Comparison of ENCODE assay signal across 8 mouse cellular contexts in genomic region chr11:102284501-102285094, GRCm38 (mm10). TPM values are rescaled to one million over a fixed set of nuclear protein-coding genes. Genes with fewer than 3 reads are reported as not detected.
DNase-seq lines count a peak whose midpoint lies in the region; ATAC-seq and TF ChIP-seq lines count a peak whose summit lies in the region.

Tmub2 (plus strand) TSS chr11:102284931.

- 0% methylated on average over 32 of the region's 32 CpGs for WGBS in forebrain, embryonic 16.5 days
- WGBS in lung, embryonic 14.5 days = under 1% methylated on average over 32 of the region's 32 CpGs
- under 1% methylated on average over 32 of the region's 32 CpGs for WGBS in olfactory bulb, adult 2 months
- 1% methylated on average over 32 of the region's 32 CpGs for WGBS in thymus, adult 2 months

- peaks cover 35% of the 10 kb centered on the region for H3K36me3 ChIP-seq in G1E (replicated peaks)
- H3K36me3 ChIP-seq in forebrain, embryonic 16.5 days (ENCODE audit: control insufficient read depth, insufficient read depth) = no peaks in the 10 kb centered on the region; the same call in 1 of the 2 replicates
- peaks cover 26% of the 10 kb centered on the region for H3K36me3 ChIP-seq in lung, embryonic 14.5 days (ENCODE audit: insufficient read depth)
- H3K36me3 ChIP-seq in thymus, adult 2 months (ENCODE audit: control insufficient read depth, insufficient read depth, low read length) = no peaks in the 10 kb centered on the region; the same call in 1 of the 2 replicates

- TF ChIP-seq POLR2A in olfactory bulb, adult 2 months (IDR thresholded peaks at IDR 0.05; ENCODE audit: insufficient read depth, low read depth, low read length) = no peak
- no peak for TF ChIP-seq POLR2A in thymus, adult 2 months (IDR thresholded peaks at IDR 0.05; ENCODE audit: control insufficient read depth, extremely low read depth, insufficient read depth, low read length, poor library complexity)

- ATAC-seq in G1E (ENCODE audit: extremely low read depth, insufficient number of reproducible peaks, low FRiP score, poor library complexity, severe bottlenecking) = peak; percentile 99
- ATAC-seq in forebrain, embryonic 16.5 days = peak; percentile 93
- ATAC-seq in lung, embryonic 14.5 days (ENCODE audit: insufficient read depth) = peak; percentile 83

- TF ChIP-seq CTCF in G1E (IDR thresholded peaks at IDR 0.05; ENCODE audit: low read depth, low read length) = no peak
- peak; percentile 42 for TF ChIP-seq CTCF in layer of hippocampus, adult 2 months (conservative IDR thresholded peaks at IDR 0.05)
- no peak; the same call in 1 of the 2 replicates for TF ChIP-seq CTCF in lung, embryonic 14.5 days (IDR thresholded peaks at IDR 0.05; ENCODE audit: low read depth)
- no peak for TF ChIP-seq CTCF in olfactory bulb, adult 2 months (IDR thresholded peaks at IDR 0.05; ENCODE audit: insufficient read depth, low read depth, low read length)
- 0 out of 2 replicates have a peak, but pooled peaks have one; percentile 48 for TF ChIP-seq CTCF in thymus, adult 2 months (IDR thresholded peaks at IDR 0.05; ENCODE audit: borderline replicate concordance, control insufficient read depth, extremely low read depth, insufficient read depth, low read length, poor library complexity)

- H3K4me2 ChIP-seq in forebrain, embryonic 16.5 days (ENCODE audit: low read length) = peak within 1 kb of the TSS; percentile 75
- H3K4me2 ChIP-seq in lung, embryonic 14.5 days = peak within 1 kb of the TSS; percentile 70

- peak; percentile 89 for DNase-seq in G1E (ENCODE audit: low spot score)
- peak; percentile 95 to 97 for DNase-seq in cerebellum, adult 18-20 months
- peak; percentile 93 to 94 for DNase-seq in heart, postnatal 36 days
- peak; percentile 91 to 96 for DNase-seq in layer of hippocampus, adult 2 months (ENCODE audit: low spot score in 2 of 2)
- DNase-seq in lung, embryonic 14.5 days = peak; percentile 100
- DNase-seq in thymus, adult 2 months = peak; percentile 93

- peak within 1 kb of the TSS; percentile 81 for H3K4me3 ChIP-seq in G1E (ENCODE audit: low read depth, low read length)
- peak within 1 kb of the TSS; percentile 68 for H3K4me3 ChIP-seq in forebrain, embryonic 16.5 days (replicated peaks; ENCODE audit: low read length)
- peak within 1 kb of the TSS; percentile 86 for H3K4me3 ChIP-seq in layer of hippocampus, adult 2 months
- H3K4me3 ChIP-seq in lung, embryonic 14.5 days (ENCODE audit: low read depth, low read length) = peak within 1 kb of the TSS; percentile 66
- peak within 1 kb of the TSS; percentile 57 for H3K4me3 ChIP-seq in olfactory bulb, adult 2 months (ENCODE audit: insufficient read depth, low read depth, low read length)
- peak within 1 kb of the TSS; percentile 84 for H3K4me3 ChIP-seq in thymus, adult 2 months (ENCODE audit: control insufficient read depth, insufficient read depth, low read length)

- H3K9me3 ChIP-seq in G1E (replicated peaks) = no peaks in the 10 kb centered on the region
- H3K9me3 ChIP-seq in forebrain, embryonic 16.5 days (ENCODE audit: control insufficient read depth, low read length) = no peaks in the 10 kb centered on the region
- H3K9me3 ChIP-seq in lung, embryonic 14.5 days (ENCODE audit: low read depth, low read length) = no peaks in the 10 kb centered on the region

- H3K4me1 ChIP-seq in G1E (ENCODE audit: insufficient read depth, low read depth, low read length) = peaks cover 41% of the 10 kb centered on the region
- peaks cover 13% of the 10 kb centered on the region for H3K4me1 ChIP-seq in forebrain, embryonic 16.5 days (replicated peaks; ENCODE audit: control insufficient read depth, insufficient read depth, low read length)
- no peaks in the 10 kb centered on the region for H3K4me1 ChIP-seq in lung, embryonic 14.5 days (ENCODE audit: insufficient read depth)
- H3K4me1 ChIP-seq in olfactory bulb, adult 2 months (ENCODE audit: control insufficient read depth, insufficient read depth, low read length) = no peaks in the 10 kb centered on the region
- H3K4me1 ChIP-seq in thymus, adult 2 months (replicated peaks; ENCODE audit: control insufficient read depth, insufficient read depth, low read length) = no peaks in the 10 kb centered on the region; the same call in 1 of the 2 replicates

- intact Hi-C loops in heart, postnatal 36 days (cut with DNase I) = loop anchor here (1.0 kb wide), 1 partner anchor 11 kb away; no protein-coding TSS in a partner anchor

- no peaks in the 10 kb centered on the region for H3K27me3 ChIP-seq in G1E (ENCODE audit: insufficient read depth, low read length)
- no peaks in the 10 kb centered on the region for H3K27me3 ChIP-seq in forebrain, embryonic 16.5 days (replicated peaks; ENCODE audit: control insufficient read depth, insufficient read depth, low read length)
- no peaks in the 10 kb centered on the region for H3K27me3 ChIP-seq in lung, embryonic 14.5 days (ENCODE audit: insufficient read depth, low read length)
- H3K27me3 ChIP-seq in thymus, adult 2 months (ENCODE audit: control insufficient read depth, insufficient read depth, low read length) = no peaks in the 10 kb centered on the region

- peak within 1 kb of the TSS; percentile 76 for H3K9ac ChIP-seq in forebrain, embryonic 16.5 days (replicated peaks; ENCODE audit: low read depth, low read length)
- peak within 1 kb of the TSS; percentile 80 for H3K9ac ChIP-seq in lung, embryonic 14.5 days

- H3K27ac ChIP-seq in forebrain, embryonic 16.5 days (ENCODE audit: low read length) = peak within 1 kb of the TSS; percentile 83
- H3K27ac ChIP-seq in layer of hippocampus, adult 2 months = peak within 1 kb of the TSS; percentile 96
- peak within 1 kb of the TSS; percentile 86 for H3K27ac ChIP-seq in lung, embryonic 14.5 days (ENCODE audit: low read depth)
- peak within 1 kb of the TSS; percentile 71; the same call in 1 of the 2 replicates for H3K27ac ChIP-seq in olfactory bulb, adult 2 months (ENCODE audit: insufficient read depth, low read depth, low read length)
- peak within 1 kb of the TSS; percentile 53; the same call in 1 of the 2 replicates for H3K27ac ChIP-seq in thymus, adult 2 months (ENCODE audit: control insufficient read depth, insufficient read depth, low read length)

RNA-seq across cellular contexts. Expression of gene Tmub2, which starts in this region (rescaled TPM):
- total RNA-seq in G1E (2014; fragmentation: Nextera tagmentation) (17.9 and 24.4 TPM in 2 replicates), G1E (2017) (30.3 and 32.4 TPM in 2 replicates)
- 27.2 and 27.6 TPM in 2 replicates for polyA plus RNA-seq in G1E (2012)
- polyA plus RNA-seq in forebrain, embryonic 16.5 days (2015; fragmentation: Nextera tagmentation; extraction: Ambion mirVana) = 75.8 and 78.7 TPM in 2 replicates
- 10 to 100 TPM; 25.2 to 26.7 TPM for total RNA-seq in heart, postnatal 36 days (2021)
- 10 to 100 TPM; 61.1 to 67.4 TPM for total RNA-seq in layer of hippocampus, adult 2 months (2021)
- 48.8 and 49.9 TPM in 2 replicates for polyA plus RNA-seq in lung, embryonic 14.5 days (2014; fragmentation: Nextera tagmentation; extraction: Ambion mirVana)
- polyA plus RNA-seq in olfactory bulb, adult 2 months (2012; ENCODE audit: insufficient read depth, insufficient read length, low replicate concordance, missing spikeins) = 472 TPM in 1 of 2 replicates, not detected in the other
- polyA plus RNA-seq in thymus, adult 2 months (2012; rRNA removed) = 74.1 and 74.2 TPM in 2 replicates

Comparison
In these comparisons a context has a peak if more than half of its experiments do, and no peak if none do; other contexts are left out.
1. Peak in every context shown above with its lines: DNase-seq, ATAC-seq, H3K4me3 ChIP-seq and H3K27ac ChIP-seq.
2. CTCF ChIP-seq: peak in layer of hippocampus, adult 2 months (single experiment) and thymus, adult 2 months (single experiment); none in G1E (single experiment), lung, embryonic 14.5 days (single experiment) and olfactory bulb, adult 2 months (single experiment).